Mouse (Mus musculus): ENCODE measurements around the gene Olfr70. TPM values are rescaled to one million over a fixed set of nuclear protein-coding genes. Genes with fewer than 3 reads are reported as not detected.

The Olfr70 gene
- total RNA-seq, 2 experiments from 2014 or later = not detected

DNA sequence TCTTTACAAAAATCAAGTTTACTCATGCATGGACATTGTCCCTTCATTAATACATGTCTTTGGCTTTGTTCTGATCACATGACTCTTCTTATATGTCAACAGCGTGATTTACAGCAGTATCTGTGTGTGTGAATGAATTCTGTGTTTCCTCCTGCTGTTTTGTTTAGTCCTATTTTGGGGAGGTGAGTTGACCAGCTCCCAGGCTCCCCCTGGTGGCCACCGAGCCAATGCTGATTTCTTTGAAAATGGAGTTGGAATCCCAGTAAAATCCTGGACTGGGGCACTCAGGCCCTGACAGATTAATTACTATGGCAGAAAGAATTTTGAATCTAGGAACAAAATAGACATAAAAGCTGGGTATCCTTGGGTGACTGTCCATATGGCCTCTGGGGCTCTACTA is 11.2 kb upstream of the Olfr70 start:
- DNase-seq (ENCODE audit: low spot score) = peak; percentile 82

DNA sequence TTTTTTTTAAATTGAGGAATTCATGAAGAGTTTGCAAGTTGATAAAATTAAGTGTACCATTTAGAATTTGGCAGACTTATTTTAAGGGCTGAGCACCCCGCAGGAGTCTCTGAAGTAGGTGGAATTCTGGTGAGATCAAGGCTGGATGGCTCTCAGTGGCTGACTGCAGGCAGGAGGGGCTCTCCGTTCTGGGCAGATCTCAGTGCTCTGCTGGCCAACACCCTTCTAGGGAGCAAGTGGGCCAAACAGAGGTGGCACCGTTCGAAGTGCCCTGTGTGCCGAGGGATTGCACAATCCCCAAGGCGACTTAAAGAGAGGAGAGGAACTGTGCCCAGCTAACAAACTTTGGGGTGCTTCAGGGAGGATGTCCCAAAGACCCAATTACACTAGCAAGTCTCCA is 9.3 kb upstream of the Olfr70 start, which contains the start of gene Olfr71:
TSS of gene Olfr71 (minus strand) at position 387 of the 400 bp plus-strand sequence.
- no peak for DNase-seq (ENCODE audit: low spot score)

DNA sequence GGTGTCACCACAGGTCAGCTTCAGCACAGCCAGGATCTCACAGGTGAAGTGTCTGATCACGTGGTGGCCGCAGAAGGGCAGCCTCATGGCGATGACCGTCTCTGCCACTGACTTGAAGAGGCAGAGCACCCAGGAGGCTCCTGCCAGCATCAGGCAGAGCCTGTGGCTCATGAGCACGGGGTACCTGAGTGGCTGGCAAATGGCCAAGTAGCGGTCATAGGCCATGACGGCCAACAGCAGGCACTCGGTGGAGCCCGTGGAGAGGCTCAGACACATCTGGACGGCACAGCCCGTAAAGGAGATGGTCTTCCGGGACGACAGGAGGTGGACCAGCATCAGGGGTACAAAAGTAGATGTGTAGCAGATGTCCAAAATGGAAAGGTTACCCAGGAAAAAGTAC is 5.4 kb upstream of the Olfr70 start:
- no peak for DNase-seq (ENCODE audit: low spot score)

DNA sequence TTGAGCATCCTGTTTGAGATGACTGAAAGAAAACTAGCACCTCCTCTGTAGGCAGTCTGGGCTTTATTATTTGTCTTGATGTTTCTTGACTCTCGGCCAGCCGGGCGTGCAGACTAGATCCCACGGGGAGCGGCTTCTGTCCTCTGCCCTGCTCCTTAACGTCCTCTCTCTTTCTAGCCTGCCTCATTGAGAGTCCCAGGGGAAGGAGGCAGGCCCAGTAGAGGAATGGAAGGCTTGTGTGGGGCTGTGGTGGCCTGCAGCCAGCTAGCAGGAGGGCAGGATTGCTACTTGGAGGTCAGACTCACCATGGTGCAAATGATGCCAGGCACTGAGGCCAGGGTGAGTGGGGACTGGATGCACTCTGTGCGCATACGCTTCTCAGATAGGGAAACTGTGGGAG is 3.2 kb upstream of the Olfr70 start:
- DNase-seq (ENCODE audit: low spot score) = no peak

DNA sequence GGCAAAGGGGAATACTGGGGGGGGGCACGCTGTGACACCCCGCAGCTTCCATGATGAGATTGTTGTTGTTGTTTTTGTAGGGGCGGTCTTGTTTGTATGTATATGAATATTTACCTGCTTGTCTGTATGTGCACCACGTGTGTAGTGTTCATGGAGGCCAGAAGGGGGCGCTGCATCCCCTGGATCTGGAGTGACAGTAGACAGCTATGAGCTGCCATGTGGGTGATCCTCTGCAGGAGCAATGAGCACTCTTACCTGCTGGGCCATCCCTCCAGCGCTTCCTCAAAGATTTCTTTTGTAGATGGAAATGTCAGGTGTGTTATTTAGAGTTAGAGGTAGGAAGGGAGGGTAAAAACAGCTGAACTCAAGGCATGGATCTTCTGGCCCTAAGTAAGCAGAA is 2.8 kb upstream of the Olfr70 start:
- DNase-seq (ENCODE audit: low spot score) = no peak

DNA sequence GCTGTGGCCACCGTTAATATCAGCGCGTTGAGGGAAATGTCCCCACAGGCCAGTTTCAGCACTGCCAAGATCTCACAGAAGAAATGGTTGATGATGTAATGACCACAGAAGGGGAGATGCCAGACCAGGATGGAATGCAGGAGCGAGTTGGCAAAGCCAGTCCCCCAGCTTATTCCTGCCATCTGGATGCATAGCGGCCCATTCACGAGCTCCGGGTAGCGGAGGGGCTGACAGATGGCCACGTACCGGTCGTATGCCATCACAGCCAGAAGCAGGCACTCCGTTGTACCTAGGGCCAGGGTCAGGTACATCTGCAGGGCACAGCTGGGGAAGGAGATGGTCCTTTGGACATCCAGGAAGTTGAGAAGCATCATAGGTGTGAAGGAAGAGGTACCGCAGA is 4.0 kb downstream of the Olfr70 start:
- no peak for DNase-seq (ENCODE audit: low spot score)

DNA sequence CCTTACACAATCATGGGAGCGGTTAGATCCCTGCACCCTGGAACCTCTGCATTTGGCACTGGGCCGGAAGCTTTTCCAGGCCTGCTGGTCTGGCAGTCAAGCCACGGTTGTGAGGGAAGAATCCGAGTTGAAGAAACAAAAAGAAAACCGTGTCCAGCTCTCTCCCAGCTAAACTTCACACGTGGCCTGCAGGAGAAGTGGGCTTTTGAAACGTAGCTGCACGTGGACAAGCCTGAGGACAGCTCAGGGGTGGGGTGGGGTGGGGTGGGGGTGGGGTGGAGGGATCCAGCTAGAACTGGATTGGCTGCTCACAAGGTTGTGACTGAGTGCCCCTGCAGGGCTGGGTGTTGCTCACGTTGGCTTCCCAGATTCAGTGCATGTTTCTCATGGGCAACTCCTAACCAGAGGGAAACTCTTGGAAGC is 5.3 kb downstream of the Olfr70 start:
- peak; percentile 58 for DNase-seq (ENCODE audit: low spot score)

DNA sequence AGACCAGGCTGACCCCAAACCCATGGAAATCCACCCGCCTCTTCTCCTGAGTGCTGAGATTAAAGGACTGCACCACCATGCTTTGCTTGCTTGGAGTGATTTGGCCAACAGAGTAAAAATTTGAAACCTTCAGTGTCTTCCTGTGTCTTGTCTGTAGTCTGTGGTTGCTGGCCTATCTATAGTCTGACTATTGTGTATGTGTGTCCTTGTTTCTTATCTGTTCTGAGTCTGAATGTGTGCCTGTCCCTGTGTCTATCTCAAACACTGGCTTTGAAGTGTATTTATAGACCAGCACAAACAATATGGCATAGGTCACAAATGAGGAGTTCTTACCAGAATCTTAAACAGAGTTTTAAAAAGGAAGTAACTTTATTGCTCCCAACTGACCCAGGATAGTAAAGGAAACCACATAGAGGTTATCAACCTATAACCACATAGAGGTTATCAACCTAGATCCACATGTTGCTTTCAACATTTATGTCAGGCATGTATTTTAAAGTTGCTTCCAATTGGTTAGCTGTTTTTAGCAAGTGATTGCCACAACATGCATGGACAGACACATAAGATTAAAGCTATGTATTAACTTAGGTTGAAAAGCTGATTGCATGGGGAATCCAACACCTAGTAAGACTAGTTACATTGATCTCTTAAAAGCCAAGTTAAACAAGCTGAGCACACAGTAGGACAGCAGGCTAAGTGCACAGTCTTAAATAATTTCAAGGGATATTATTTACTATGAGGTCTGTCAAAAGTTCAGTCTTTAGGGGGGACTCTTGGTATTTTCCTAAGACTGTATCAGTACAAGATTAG is 6.0 kb downstream of the Olfr70 start:
- DNase-seq (ENCODE audit: low spot score) = no peak

DNA sequence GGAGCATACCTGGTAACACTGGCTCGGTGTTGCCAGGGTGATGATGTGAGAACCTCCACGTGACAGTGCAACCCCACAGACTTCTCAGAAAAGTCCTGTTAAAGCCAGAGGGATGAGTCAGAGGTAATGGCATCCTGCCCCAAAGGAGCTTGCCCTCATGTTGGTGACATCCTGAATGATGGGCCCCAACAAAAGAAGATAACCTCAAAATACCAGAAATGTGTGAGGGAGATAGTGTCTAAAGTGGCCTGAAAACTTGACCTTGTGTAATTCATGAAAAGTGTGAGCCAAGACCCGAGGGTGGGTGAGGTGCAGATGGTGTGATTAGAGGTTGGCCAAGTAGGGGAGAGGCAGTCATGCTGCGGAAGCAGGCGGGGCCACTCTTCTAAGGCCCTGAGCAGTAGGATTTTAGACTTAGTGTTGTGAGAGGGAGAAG is 6.8 kb downstream of the Olfr70 start:
- peak; percentile 33 for DNase-seq (ENCODE audit: low spot score)

DNA sequence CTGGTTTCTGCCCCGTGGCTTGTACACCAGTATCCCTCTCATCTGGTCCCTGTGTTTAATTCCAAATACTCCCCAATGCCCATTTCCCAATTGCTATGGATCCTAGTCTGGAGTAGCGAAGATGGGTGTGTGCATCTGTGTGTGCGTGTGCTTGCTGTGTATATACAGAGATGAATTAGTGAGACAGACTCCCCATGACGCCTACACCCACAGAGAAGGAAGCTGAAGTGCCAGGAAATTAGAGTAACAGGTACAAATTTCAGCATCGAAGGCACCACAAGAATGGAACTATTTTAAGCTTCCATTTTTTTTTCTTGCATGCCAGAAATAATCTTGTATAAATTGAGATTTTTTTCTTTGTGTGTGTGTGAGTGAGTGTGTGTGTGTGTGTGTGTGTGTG is 9.6 kb downstream of the Olfr70 start:
- no peak for DNase-seq (ENCODE audit: low spot score)

DNA sequence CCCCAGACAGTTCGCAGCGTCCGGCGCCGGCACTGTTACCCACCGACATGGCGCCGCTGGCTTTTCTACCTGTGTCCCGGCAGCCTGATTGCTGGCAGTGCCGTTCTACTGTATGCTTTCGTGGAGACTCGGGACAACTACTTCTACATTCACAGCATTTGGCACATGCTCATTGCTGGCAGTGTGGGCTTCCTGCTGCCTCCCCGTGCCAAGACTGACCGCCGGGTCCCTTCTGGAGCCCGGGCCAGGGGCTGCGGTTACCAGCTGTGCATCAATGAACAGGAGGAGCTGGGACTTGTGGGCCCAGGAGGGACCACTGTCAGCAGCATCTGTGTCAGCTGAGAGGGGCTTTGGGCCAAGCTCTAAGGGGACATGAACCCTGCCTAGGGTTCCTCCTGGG is 10.6 kb downstream of the Olfr70 start:
- DNase-seq (ENCODE audit: low spot score) = no peak

DNA sequence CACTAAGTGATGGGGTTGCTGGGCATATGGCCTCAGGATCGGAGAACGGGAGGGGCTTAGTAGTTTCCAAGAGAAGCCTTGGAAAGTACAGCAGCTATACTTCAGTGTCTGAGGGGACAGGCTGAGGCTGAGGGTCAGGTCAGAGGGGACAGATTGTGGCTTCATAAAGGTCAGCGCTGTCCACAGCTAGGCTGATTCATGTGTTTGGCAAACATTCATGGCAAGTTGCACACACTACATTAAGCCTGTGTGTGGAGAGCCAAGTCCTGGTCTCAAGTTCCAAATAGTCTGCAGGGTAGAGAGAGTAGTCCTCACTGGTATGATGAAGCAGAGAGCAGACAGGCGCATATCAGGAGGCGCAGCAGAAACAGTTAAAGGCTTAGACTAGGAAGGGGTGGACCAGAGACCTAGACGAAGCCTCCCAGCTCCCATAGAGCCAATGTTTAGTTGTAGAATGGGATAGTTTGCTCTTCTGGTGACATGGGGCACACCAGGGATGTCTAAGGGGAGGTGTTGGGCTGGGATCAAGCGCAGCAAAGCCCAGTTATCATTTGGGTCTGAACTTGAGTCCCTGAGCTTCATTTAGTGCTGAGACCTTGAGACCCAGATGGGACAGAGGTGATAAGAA is 21.1 kb downstream of the Olfr70 start:
- DNase-seq (ENCODE audit: low spot score) = peak; percentile 92

DNA sequence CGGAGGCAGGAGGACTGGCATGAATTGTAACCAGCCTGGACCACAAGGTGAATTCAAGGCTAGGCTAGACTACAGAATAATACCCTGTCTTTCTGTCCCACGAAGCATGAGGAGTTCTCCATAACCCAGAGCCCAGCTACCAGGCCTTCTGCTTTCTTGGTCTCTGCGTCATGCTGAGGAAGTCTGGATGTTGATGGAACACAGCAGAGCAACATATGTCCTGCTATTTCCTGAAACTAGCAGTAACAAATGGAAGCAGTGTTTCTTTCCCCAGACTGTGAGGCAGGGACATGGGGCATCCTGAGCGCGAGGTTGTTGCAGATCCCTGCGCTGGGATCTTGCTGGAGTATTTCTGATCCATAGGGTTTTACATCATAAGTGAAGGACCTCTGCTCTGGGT is 22.1 kb downstream of the Olfr70 start:
- no peak for DNase-seq (ENCODE audit: low spot score)

- DNase-seq (ENCODE audit: low spot score) = no peak
Observed at GRCm38 (mm10) chr4:43675608-43676007, 25.0 kb downstream of the Olfr70 start.

GRCm38 (mm10) chr4:43674974-43675373 is 25.6 kb downstream of the Olfr70 start:
- no peak for DNase-seq (ENCODE audit: low spot score)

GRCm38 (mm10) chr4:43673703-43674102 is 26.9 kb downstream of the Olfr70 start:
- DNase-seq (ENCODE audit: low spot score) = no peak

DNA sequence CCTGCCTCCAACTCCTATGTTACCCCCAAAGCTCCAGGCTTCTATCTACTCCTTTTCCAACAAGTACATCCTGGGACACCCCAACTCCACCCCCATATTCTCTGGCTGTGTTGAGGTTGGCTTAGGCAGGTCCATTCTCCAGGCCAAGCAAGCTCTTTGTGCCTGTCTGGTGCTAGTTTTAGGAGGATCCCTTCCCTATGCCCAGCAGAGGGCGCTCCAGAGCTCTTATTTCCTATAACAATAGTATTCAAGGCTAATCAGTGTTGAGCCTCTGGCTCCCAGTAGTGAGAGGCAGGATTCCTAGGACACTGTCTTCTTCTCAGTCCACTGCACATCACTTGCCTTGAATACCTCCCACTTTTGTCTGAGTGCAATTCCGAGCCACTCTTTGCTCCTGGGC is 28.5 kb downstream of the Olfr70 start:
- DNase-seq (ENCODE audit: low spot score) = peak; percentile 90

DNA sequence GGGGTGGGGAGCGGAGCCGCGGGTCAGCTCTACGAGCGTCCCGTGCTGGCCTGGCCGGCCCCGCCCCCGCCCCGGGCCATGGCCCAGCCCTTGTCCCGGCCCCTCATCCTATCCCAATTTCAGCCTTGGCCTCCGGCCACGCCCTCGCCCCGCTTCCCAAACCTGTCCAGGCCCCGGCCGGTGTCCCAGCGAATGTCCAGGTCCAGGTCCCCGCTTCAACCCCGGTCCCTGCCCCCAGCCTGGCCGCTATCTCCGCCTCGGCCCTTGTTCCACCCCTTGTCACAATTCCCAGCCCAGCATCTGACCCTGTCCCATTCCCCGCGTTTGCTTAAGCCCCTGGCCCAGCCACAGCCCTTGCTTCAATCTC is 31.2 kb downstream of the Olfr70 start:
- peak; percentile 61 for DNase-seq (ENCODE audit: low spot score)

- DNase-seq (ENCODE audit: low spot score) = peak; percentile 90
Observed at GRCm38 (mm10) chr4:43668782-43669427, 31.7 kb downstream of the Olfr70 start, which contains the start of the genes Tmem8b and Fam221b. TSS of gene Tmem8b (plus strand) at chr4:43668971. TSS of gene Fam221b (minus strand) at chr4:43669145.

DNA sequence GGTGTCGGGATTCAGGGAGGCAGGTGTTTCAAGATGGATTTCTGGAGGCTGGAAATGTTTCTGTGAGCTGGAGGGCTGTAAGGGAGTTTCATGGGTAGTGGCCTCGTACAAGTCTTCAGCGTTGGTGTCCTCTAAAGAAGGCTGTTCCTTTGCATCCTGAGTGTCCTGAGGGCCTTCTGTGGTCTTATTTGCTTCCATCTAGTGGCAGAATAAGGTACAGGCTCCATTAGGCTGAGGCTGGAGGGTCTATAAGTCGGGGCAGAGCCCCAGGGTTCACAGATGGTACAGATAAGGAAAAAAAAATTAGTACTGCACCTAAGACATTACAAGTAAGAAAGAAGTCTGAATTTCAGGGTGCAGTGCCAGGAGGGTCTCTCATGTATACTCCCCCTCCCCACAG is 34.2 kb downstream of the Olfr70 start:
- DNase-seq (ENCODE audit: low spot score) = no peak

- DNase-seq (ENCODE audit: low spot score) = no peak
Observed at GRCm38 (mm10) chr4:43657146-43657545, 43.5 kb downstream of the Olfr70 start.

DNA sequence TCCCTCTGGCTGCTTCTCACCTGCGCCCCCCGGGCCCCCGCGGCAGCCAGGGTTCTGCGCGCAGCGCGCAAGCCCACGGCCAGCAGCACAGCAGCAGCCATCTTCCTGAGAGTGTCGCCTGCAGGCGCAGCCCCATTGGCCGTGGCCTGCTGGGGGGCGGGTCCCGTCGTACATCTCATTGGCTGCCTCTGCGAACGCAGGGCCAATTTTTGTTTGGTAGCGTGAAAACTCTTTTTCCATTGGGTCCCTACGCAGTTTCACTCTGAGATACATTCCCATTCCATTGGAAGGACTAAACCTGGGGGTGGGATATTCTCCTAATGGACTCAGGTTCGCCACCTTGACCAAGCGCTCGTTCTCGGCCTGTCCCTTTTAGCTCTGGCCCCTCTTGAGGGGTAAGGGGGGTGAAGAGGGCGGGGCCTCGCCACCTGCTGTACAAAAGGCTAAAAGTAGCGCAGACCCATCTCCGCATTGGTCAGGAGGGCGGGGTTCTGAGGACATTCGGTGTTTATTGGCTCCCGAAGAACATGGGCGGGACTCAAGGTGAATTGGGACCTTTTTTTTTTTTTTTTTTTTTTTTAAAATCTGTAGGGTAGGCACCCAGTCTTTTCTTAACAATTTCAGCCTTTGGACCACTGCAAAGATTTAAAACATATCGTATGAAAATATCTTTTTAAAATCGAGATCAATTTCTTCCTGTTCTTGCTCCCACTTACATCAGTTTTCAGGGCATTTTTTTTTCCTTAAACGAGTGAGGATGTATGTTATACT is 44.1 kb downstream of the Olfr70 start, which contains the start of gene Hint2:
TSS of gene Hint2 (minus strand) at position 128 of the 771 bp plus-strand sequence.
- peak; percentile 95 for DNase-seq (ENCODE audit: low spot score)

Measured in gastrocnemius, adult 18-20 months (tissue).